Mouse (Mus musculus) CH12F3 (cell line): ENCODE data around the gene Mrpl51.

Experiments
- in situ Hi-C: fragments of 300-500 bp; cut with MboI; formaldehyde crosslinking; loops from 2 replicates; pipeline ENCODE4 v1.14.3; 2020; ENCODE audit warnings: low sequenced_read_pairs

Gene Mrpl51

DNA sequence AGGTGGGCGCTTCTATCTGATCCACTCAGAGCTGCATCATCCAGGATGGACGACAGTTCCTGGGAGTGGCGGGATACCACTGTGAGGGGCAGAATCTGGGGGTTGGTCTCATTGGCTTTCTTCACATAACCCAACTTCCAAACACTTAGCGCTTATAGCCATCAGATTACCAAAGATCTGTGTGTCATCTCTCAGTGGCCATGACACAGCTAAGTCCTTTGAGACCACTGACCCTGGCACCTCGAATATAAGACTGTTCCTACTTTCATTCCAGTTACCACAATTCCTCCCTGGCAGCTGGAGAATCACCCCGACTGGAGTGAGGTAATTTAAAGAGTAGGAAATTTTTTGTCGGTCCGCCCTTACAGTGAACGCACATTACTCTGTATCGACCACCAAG, 5.4 kb upstream of the Mrpl51 start:
- in situ Hi-C loops: no loop called here

DNA sequence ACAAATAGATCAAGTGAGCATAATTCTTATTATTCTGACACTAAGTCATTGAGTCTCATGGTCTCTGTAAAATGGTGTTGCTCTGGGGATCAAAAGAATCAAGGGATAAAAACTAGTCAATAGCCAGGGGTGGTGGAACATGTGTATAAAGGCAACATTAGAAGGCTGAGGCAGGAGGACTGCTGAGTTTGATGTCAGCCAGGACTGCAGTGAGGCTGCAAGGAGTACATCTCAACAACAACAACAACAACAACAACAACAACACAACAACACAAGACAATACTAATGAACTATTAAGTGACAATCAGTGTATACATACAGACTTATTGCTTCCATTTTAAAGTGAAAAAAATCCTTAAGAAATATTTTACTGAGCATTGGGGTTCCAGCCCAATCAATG, 785 bp upstream of the Mrpl51 start:
- in situ Hi-C loops: no loop called here

DNA sequence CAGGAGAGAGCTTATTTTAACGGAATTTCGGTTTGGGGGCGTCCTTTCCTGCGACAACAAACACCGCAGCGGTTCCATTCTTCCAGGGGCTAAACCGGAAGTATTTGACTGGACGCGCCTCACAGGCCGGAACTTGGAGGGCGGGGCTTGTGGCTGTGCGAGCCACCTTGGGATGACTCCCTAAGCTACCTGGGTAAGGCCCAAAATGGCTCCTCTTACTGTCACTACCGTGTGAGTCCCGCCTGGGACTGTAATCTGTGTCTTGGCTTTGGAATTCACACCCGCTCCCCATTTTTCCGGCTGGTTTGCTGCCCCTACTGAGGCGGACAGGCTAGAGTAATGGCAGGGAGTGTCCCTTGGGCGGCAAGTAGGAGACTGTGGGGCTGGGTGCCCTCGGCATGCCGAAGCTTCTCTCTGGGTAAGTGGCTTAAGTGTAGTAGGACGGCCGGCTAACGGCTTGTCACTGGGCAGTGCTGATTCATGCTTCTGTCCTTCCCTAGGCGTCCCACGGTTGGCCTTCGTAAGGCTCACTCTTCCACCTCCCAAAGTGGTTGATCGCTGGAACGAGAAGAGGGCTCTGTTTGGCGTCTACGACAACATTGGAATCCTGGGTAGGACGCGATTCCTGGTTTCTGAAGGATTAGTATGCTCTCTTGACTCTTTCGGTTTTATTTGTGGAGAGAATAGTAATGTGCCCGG, 564 bp downstream of the Mrpl51 start:
- in situ Hi-C loops: no loop called here

DNA sequence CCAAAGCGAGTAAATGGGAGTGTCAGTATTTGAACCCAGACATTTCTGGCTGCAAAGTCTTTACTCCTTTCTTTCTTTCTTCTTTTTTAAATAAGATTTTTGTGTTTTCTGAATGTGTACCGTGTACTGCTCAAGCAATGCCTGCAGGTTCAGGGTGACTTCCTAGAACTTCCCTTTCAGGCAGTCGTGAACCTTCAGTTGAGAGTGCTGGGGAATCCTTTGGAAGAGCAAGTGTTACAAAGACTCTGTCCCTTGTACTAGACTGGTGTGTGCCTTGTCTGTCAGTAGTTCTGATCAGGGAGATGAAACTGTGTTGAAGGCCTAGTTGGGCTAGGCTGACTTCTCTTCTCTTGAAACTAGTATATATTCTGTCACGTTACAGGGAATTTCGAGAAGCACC, 1.2 kb downstream of the Mrpl51 start:
- in situ Hi-C loops: no loop called here

DNA sequence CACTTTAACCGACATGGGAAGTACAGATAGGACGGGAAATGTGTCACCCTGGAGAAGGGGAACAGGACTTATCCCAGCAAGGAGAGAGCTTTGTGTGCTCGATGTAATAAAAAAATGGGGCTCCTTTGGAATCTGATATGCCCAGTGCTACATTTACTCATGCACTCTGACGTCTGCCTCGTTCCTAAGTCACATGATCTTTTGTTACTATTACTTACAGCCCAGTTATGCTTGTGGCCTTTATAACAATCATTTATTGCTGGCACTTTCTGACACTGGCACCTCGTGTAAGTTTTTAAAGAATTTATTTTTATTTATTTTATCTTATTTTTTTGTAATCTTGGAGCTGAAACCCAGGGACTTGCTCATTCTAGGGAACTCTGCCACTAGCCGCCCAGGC, 1.8 kb downstream of the Mrpl51 start:
- in situ Hi-C loops: no loop called here

DNA sequence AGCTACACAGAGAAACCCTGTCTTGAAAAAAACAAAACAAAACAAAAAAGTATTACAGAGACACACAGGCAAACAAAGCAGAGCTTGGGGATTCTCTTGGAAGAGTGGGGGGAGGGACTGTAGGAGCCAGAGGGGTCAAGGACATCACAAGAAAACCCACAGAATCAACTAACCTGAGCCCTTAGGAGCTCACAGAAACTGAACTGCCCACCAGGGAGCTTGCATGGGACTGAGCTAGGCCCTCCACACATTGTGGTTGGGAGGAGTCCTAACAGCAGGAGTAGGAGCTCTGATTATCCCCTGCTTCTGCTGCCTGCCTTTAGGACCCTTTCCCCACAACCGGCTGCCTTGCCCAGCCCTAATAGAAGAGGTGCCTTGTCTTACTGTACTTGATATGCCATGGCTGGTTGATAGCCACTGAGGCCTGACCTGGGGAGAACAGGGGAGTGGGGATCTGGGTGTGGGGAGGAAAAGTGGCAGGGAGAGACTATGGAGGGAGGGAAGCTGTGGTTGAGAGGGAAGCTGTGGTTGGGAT, 4.0 kb downstream of the Mrpl51 start:
- in situ Hi-C loops: no loop called here

DNA sequence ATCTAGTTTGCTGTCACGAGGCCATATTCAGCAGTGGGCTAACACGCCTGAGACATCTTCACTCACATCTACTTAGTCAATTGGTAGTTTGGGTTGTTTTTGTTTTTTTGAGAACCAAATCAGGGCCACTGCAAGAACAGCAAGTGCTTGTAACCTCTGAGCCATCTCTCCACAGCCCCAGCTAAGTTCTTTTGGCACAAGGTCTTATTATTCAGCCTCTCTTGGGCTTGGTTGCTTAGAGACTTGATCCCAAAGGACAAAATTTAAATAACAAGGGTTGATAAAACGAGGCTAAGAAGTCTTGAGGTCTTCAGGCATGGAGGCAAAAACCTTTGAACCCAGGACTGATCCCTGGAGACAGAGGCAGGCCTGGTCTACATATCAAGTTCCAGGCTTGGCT, 4.7 kb downstream of the Mrpl51 start:
- in situ Hi-C loops: no loop called here

DNA sequence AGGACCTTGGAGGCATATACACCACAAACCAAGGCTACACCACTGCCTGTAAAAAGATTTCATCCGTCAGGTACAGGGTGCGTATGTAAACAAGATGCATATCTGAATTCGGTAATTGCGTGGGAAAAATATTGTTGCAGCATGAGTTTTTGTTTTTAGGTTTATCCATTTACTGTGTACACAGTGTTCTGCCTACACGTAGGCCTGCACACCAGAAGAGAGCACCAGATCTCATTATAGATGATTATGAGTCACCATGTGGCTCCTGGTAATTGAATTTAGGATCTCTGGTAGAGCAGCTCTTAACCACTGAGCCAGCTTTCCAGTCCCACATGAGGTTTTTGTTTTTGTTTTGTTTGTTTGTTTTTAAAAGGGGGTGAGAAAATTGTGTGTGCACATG, 5.6 kb downstream of the Mrpl51 start:
- in situ Hi-C loops: no loop called here

DNA sequence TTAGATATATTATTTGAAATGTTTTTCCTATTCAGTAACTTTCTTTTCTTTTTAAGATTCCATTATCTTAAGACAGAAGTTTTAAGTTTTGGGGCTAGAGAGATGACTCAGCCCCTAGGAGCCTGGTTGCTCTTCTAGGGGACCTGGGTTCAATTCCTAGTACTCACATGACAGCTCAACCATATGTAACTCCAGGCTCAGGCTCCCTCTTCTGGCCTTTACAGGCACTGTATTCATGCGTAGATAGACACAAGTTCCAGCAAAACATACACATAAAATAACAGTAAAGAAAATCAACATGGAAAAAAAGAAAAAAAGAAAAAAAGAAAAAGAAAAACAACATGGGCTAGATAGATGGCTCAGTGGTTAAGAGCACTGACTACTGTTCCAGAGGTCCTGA, 18.8 kb downstream of the Mrpl51 start:
- in situ Hi-C loops: no loop called here

DNA sequence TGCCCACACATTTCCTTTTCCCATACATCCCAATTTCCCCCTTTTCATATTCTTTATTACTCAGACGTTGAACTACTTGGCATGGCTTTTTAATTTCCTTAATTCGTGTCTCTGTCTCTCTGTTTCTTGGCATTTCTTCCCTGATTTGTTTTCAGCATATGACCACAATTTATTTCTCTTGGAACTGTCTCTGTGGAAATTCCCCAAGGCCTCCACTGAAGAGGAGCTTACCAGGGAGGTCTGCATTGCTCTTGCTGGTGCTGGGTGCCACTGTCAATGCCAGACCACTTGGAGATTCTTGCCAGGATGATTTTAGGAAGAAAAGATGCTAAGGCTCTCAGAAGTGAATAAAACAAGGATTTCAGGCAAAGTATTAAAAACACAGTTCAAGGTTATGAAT, 21.0 kb downstream of the Mrpl51 start:
- in situ Hi-C loops: no loop called here

DNA sequence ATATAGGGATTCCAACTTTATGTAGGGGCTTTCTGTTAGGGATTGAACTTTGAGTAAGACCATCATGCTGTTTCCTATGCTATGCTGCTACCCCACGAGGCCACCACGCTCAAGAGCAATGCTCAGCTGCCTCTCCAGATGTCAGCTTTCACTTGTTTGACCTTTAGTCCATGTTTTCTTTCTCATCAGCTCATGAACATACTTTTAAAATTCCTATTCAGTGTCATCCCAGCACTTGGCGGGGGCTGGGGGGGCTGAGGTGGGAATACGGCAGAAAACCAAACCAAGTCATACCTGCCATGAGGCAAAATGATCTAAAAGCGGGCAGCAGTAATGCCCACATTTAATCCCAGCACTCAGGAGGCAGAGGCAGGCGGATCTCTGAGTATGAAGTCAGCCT, 21.5 kb downstream of the Mrpl51 start:
- in situ Hi-C loops: no loop called here

DNA sequence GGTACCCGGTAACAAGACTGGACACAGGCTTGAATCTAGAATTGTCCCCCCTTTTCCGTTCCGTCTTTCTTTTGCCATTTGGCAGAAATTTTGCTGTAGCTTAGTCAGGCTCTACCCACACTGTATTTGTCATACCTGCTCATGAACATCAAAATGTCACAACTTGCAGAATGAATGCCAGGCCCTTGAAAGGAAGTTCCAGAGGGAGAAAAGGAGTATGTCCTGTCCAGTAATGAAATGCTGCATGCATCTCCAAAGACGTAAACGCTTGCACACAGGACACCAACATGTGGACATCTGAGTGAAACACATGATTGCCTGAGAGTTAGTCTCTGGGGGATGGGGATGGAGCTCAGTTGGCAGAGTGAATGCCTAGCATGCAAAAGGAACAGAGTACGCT, 22.1 kb downstream of the Mrpl51 start:
- in situ Hi-C loops: no loop called here

DNA sequence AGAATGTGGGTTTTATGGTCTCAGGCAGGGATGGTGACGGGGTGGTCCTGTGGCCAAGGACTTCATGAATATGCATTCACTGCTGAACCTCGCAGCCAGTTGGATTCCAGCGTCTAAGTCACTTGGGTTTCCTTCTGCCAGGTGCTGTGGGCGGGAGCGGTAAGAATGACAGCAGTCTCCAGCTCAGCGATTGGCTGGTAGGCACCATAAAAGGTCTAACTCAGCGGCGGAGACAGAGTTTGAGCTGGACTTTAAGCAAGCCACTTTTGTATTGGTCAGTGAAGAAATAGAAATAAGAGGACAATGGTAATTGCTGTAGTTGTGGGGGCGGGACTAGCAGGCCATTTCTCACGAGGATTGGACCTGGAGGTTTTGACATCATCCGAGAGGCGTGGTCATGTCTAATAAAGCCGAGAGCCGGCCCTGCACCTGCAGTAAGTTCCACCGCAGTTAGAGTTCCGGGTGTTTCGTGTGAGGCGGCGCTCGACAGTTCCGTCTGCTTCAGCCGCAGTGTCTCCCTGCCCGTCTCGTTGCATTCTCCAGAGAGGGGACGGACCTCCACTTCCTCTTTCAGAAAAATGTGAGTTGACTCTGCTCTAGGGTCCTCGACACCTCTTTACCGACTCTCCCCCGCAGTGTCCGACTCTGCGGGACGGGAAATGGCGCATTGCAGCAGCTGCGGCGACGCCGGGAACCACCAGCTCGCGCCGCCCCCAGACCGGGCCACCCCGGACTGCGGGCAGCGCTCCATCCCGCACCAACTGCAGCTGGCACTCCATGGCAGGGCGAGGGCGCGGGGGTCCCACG, 23.8 kb downstream of the Mrpl51 start, which contains the start of gene Vamp1:
TSS of gene Vamp1 (plus strand) at position 404 of the 807 bp plus-strand sequence.
- in situ Hi-C loops: no loop called here

DNA sequence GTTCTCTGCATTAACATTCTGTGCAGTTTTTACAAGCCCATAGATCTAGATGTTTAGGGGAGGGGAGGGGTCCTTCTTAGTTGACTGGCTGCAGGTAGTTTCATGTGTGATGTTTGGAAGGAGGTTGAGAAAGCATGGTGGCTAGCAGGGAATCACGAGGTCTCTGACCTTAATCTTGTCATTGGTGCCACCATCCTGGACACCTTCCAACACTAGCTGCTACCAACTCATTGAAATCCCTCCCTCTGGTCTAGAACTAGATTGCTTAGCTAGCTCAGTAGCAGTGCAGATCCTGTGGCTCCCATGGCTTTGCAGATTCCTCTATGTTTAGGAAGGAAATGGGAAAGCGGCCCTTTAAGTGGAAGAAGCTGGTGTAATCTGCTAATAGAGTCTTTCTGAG, 25.3 kb downstream of the Mrpl51 start:
- in situ Hi-C loops: no loop called here

DNA sequence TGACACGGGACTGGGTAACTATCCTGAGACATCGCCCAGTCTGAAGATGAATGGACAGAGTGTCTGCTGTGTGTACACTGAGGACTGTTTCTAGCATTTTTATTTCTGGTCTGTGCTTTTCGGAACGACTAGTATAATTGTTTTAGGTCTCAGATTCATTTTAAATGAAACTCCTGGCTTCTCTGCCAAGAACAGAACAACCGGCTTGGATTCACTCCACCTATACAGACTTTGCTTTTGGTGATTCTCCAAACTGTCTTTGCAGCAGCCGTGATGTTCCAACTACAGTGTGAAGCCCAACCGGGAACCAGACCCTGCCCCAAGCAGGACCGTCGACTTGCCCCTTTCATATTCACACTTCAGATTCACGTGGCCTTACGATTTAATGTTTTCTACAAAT, 26.3 kb downstream of the Mrpl51 start:
- in situ Hi-C loops: no loop called here

DNA sequence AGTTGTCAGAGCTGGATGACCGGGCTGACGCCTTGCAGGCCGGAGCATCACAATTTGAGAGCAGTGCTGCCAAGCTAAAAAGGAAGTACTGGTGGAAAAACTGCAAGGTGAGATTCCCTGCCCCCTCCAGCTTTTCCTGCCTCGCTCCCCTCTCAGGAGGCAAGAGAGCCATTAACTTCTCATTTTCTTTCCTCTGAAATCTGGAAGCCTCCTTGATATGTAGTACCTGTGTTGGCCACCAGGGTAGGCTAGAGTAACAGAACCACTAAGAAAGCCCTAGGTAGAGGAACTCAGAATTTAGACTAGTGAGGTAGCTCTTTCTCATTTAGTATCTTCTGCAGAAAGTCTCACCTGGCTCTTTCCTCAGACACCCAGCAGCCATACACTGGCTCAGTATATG, 27.4 kb downstream of the Mrpl51 start:
- in situ Hi-C loops: no loop called here

DNA sequence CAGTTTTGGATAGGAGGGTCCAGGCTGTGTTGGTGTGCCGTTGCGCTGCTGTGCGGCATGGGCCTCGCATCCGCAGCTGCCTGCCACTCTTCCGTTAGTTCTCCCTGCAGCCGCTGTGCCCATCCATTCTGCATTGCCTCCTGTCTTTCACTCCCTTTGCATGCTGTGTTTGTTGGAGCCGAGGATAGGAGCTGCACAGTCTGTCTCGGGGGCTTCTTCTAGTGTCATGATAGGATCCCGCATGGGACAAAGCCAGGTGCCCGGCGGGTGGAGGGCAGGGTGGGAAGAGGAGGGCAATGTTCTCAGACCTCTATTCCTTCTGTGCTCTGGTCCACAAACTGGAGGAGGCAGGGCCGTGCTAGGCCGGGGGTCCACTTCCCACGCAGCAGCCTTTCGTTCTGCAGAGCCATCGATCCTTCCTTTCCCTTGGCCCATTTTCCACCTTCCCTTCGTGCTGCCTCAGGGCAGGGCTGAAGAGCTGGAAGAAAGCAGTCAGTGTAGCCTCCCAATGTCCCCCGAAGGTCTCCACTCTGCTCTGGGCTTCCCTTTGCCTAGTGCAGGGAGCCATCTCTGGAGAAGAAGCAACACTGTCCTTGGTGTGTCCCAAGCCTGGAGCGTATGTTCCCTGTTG, 29.6 kb downstream of the Mrpl51 start:
- in situ Hi-C loops: no loop called here

DNA sequence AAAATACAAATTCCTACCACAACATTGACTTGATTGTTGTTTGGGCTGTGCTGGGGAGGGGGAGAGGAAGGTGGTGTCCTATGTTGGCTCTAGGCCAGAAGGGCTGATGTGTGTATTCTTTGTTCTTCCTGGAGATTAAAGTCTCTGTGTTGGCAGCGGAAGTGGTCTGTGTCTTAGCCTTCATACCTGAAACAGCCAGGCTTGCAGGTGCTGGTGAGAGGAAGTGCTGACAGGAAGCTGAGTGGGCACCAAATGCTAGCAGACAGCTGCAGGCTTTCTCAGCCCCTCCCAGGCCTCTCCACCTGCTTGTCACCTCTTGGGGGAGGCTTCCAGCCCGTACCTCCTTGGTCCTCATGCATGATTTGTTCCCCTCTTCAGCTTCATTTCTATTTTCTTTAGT, 30.5 kb downstream of the Mrpl51 start:
- in situ Hi-C loops: no loop called here

DNA sequence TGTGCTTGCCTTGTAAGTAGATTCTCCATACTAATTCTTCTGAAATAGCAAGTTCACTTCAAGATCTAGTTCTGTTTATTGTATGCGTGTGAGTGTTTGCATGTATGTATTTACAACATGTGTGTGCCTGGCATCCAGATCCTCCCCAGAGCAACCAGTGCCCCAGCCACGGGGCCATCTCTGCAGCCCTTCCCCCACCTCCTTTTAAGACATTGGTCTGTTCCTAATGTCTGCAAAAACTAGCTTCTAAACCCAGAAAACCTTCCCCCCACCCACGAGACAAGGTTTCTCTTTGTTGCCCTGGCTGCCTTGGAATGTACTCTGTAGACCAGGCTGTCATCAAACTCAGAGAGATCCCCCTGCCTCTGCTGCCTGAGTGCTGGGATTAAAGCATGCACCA, 31.0 kb downstream of the Mrpl51 start:
- in situ Hi-C loops: no loop called here

DNA sequence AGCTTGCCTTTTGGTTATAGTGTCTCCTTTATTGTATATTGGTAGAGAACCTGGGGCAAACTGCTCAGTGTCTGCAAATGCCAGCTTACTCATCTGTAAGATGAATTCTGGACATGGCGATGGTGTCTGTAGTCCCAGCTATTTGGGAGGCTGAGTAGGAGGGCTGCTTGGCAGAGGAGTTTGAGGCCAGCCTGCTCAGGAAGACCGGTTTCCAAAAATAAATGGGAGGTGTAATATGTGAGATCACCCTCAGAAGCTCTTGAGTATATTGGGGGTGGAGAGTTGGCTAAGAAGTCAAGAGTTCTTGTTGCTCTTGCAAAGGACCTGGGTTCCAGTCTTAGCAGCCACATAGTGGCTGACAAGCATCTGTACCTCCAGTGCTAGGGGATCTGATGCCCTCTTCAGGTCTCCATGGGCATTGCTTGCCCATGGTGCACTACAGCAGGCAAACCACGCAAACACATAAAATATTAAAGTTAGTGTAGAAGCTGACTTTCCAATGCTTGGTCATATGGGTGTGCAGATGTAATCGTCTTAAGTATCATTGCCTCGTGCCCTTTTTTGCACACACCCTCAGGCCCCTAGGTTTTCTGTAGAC, 34.0 kb downstream of the Mrpl51 start:
- in situ Hi-C loops: loop anchor here (5.0 kb wide), 1 partner anchor 47 kb away; no protein-coding TSS in a partner anchor

DNA sequence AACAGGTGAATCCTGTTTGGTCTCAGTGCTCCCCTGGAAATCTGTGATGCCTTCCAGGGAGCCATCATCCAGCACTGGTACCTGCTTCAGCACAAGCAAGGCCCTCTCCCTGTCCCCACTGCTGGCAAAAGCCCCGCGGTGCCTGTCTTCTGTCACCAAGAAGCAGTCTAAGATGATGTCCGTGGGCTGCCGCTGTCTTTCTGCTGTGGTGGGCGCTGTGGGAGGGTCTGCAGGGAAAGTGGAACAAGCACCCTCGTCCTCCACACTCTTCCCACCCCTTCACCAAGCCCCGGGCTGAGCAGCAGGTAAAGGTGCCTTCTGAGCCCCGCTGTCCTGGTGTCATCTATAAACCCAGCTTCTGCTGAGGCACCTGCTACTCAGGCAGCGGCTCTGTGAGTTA, 39.0 kb downstream of the Mrpl51 start:
- in situ Hi-C loops: no loop called here
